Mouse (Mus musculus): ENCODE data around the gene Mycl. TPM values are rescaled to one million over a fixed set of nuclear protein-coding genes. Genes with fewer than 3 reads are reported as not detected.
A peak's percentile ranks its signal among the peaks of the same experiment; 100 is the strongest.

The Mycl gene
- polyA plus RNA-seq, 1 experiment, result 5.8 TPM

- Histone ChIP-seq H3K4me3 (replicated peaks; ENCODE audit: insufficient read depth, low read depth, low read length) (peak overlapping the region; percentile 65), H3K27ac (ENCODE audit: insufficient read depth, low read length) (no peak overlapping the region), H3K4me1 (ENCODE audit: control insufficient read depth, insufficient read depth, low read length) (no peaks in the 10 kb centered on the region; the same call in 1 of the 2 replicates), H3K27me3 (ENCODE audit: control insufficient read depth, insufficient read depth, low read length) (no peaks in the 10 kb centered on the region; the same call in 1 of the 2 replicates)
- under 1% methylated on average over 32 of the region's 32 CpGs for WGBS
- TF ChIP-seq POLR2A (IDR thresholded peaks at IDR 0.05; ENCODE audit: borderline replicate concordance, insufficient read depth, low read length) (no peak), CTCF (IDR thresholded peaks at IDR 0.05; ENCODE audit: borderline replicate concordance, insufficient read depth, low read depth, low read length) (no peak)
- peak; percentile 32 to 46 for DNase-seq
Measured at GRCm38 (mm10) chr4:122996221-122996617, 767 bp downstream of the Mycl start.

GRCm38 (mm10) chr4:122996618-122997381 is 1.3 kb downstream of the Mycl start:
- Histone ChIP-seq H3K27me3 (ENCODE audit: control insufficient read depth, insufficient read depth, low read length) (no peaks in the 10 kb centered on the region; the same call in 1 of the 2 replicates), H3K27ac (ENCODE audit: insufficient read depth, low read length) (no peak overlapping the region), H3K4me1 (ENCODE audit: control insufficient read depth, insufficient read depth, low read length) (no peaks in the 10 kb centered on the region; the same call in 1 of the 2 replicates), H3K4me3 (replicated peaks; ENCODE audit: insufficient read depth, low read depth, low read length) (peak overlapping the region; percentile 65)
- TF ChIP-seq CTCF (IDR thresholded peaks at IDR 0.05; ENCODE audit: borderline replicate concordance, insufficient read depth, low read depth, low read length), result peak; percentile 14; the same call in 1 of the 2 replicates
- TF ChIP-seq POLR2A (IDR thresholded peaks at IDR 0.05; ENCODE audit: borderline replicate concordance, insufficient read depth, low read length), result no peak
- peak in 1 of 2 experiments; percentile 14 for DNase-seq
- 4% methylated on average over 47 of the region's 47 CpGs for WGBS

GRCm38 (mm10) chr4:122998537-122999262 is 3.2 kb downstream of the Mycl start:
- peak in 1 of 2 experiments; percentile 32 for DNase-seq
- Histone ChIP-seq H3K4me1 (ENCODE audit: control insufficient read depth, insufficient read depth, low read length) (no peaks in the 10 kb centered on the region; the same call in 1 of the 2 replicates), H3K4me3 (replicated peaks; ENCODE audit: insufficient read depth, low read depth, low read length) (no peak overlapping the region), H3K27ac (ENCODE audit: insufficient read depth, low read length) (no peak overlapping the region), H3K27me3 (ENCODE audit: control insufficient read depth, insufficient read depth, low read length) (no peaks in the 10 kb centered on the region; the same call in 1 of the 2 replicates)
- no peak for TF ChIP-seq CTCF (IDR thresholded peaks at IDR 0.05; ENCODE audit: borderline replicate concordance, insufficient read depth, low read depth, low read length)
- TF ChIP-seq POLR2A (IDR thresholded peaks at IDR 0.05; ENCODE audit: borderline replicate concordance, insufficient read depth, low read length), result no peak
- WGBS, result 43% methylated on average over 12 of the region's 12 CpGs

GRCm38 (mm10) chr4:122999263-122999691 is 3.8 kb downstream of the Mycl start:
- WGBS, result 59% methylated on average over 4 of the region's 4 CpGs
- H3K4me1 ChIP-seq (ENCODE audit: control insufficient read depth, insufficient read depth, low read length), result no peaks in the 10 kb centered on the region; the same call in 1 of the 2 replicates
- no peak overlapping the region for H3K27ac ChIP-seq (ENCODE audit: insufficient read depth, low read length)

GRCm38 (mm10) chr4:123000130-123000529 is 4.7 kb downstream of the Mycl start:
- H3K4me3 ChIP-seq (replicated peaks; ENCODE audit: insufficient read depth, low read depth, low read length), result peak overlapping the region; percentile 55
- WGBS, result 20% methylated on average over 14 of the region's 14 CpGs
- DNase-seq, result no peak
- no peaks in the 10 kb centered on the region; the same call in 1 of the 2 replicates for H3K27me3 ChIP-seq (ENCODE audit: control insufficient read depth, insufficient read depth, low read length)
- TF ChIP-seq POLR2A (IDR thresholded peaks at IDR 0.05; ENCODE audit: borderline replicate concordance, insufficient read depth, low read length) (no peak), CTCF (IDR thresholded peaks at IDR 0.05; ENCODE audit: borderline replicate concordance, insufficient read depth, low read depth, low read length) (no peak)
- no peak overlapping the region for H3K27ac ChIP-seq (ENCODE audit: insufficient read depth, low read length)
- H3K4me1 ChIP-seq (ENCODE audit: control insufficient read depth, insufficient read depth, low read length), result no peaks in the 10 kb centered on the region

More at GRCm38 (mm10) chr4:122999263-122999691, 3.8 kb downstream of the Mycl start:
- DNase-seq, result no peak
- TF ChIP-seq POLR2A (IDR thresholded peaks at IDR 0.05; ENCODE audit: borderline replicate concordance, insufficient read depth, low read length) (no peak), CTCF (IDR thresholded peaks at IDR 0.05; ENCODE audit: borderline replicate concordance, insufficient read depth, low read depth, low read length) (no peak)
- Histone ChIP-seq H3K27me3 (ENCODE audit: control insufficient read depth, insufficient read depth, low read length) (no peaks in the 10 kb centered on the region; the same call in 1 of the 2 replicates), H3K4me3 (replicated peaks; ENCODE audit: insufficient read depth, low read depth, low read length) (no peak overlapping the region)

DNA sequence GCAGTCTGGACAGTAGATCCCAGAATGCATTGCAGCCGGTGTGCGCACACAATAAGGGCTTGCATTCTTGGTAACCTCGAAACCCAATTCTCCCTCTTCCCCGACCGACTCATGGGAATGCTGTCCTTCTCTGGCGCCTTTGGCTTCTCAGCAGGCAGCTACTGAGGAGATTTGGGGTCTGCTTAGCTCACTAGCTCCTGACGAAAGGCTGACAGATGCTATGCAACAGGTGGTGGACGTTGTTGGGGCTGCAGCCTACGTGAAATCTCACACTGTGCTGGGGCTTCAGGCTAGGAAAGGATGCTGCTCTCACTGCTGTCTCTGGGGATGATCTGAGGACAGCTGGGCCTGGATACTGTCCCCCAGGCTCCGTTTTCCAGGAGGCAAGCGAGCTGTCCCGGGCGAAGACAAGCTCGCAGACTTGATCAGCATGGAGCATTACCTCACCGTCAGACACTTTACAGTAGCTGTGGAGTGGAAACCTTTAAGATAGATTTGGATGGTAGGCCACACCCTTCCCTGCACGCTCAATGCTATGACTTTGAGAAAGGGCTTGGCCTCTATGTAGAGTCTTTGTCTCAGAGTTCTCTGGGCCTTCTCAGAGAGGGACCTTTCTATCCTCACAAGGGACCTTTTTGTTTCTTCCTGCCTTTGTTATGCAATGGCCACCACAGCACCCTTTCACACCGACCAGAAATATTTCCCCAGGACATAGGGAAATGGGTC is 5.3 kb downstream of the Mycl start:
- WGBS, result 30% methylated on average over 17 of the region's 17 CpGs
- Histone ChIP-seq H3K27ac (ENCODE audit: insufficient read depth, low read length) (no peak overlapping the region), H3K27me3 (ENCODE audit: control insufficient read depth, insufficient read depth, low read length) (no peaks in the 10 kb centered on the region; the same call in 1 of the 2 replicates), H3K4me1 (ENCODE audit: control insufficient read depth, insufficient read depth, low read length) (no peaks in the 10 kb centered on the region), H3K4me3 (replicated peaks; ENCODE audit: insufficient read depth, low read depth, low read length) (peak overlapping the region; percentile 55)
- no peak for TF ChIP-seq POLR2A (IDR thresholded peaks at IDR 0.05; ENCODE audit: borderline replicate concordance, insufficient read depth, low read length)
- DNase-seq, result peak in 1 of 2 experiments; percentile 12

Measured in cerebellum, adult 2 months (tissue).